Mouse (Mus musculus) forebrain, postnatal 0 days (tissue): ENCODE data around the gene Olfr545. TPM values are rescaled to one million over a fixed set of nuclear protein-coding genes. Genes with fewer than 3 reads are reported as not detected.

Experiments
- ATAC-seq: fragments of 200-750 bp; cut with Nextera tagmentation; 2 replicates; pipeline ENCODE4 v1.8.0; 2017; ENCODE audit warnings: mild to moderate bottlenecking, moderate library complexity
- DNase-seq: peaks from one replicate; pipeline ENCODE4 v3.0.0-alpha.2; 2015
- H3K27ac ChIP-seq: fragments of 300-500 bp; sonication (generic); 2 replicates; pipeline ENCODE4 v1.5.1; 2014; ENCODE audit warnings: low read depth, mild to moderate bottlenecking, antibody characterized with exemption, low read length, moderate library complexity, mixed read lengths
- H3K27me3 ChIP-seq: fragments of 300-500 bp; sonication (generic); 2 replicates; pipeline ENCODE4 v1.6.1; 2014; ENCODE audit warnings: mild to moderate bottlenecking, low read length, mixed read lengths; ENCODE audit not compliant: insufficient read depth
- H3K36me3 ChIP-seq: fragments of 300-500 bp; sonication (generic); 2 replicates; pipeline ENCODE4 v1.6.1; 2014; ENCODE audit warnings: mild to moderate bottlenecking, moderate library complexity; ENCODE audit not compliant: insufficient read depth
- H3K4me1 ChIP-seq: fragments of 300-500 bp; sonication (generic); 2 replicates; pipeline ENCODE4 v1.6.1; 2014; ENCODE audit warnings: antibody characterized with exemption; ENCODE audit not compliant: insufficient read depth
- H3K4me2 ChIP-seq: fragments of 300-500 bp; sonication (generic); 2 replicates; pipeline ENCODE4 v1.6.1; 2014; ENCODE audit warnings: low read depth, mild to moderate bottlenecking, moderate library complexity
- H3K4me3 ChIP-seq: fragments of 300-500 bp; sonication (generic); 2 replicates; pipeline ENCODE4 v1.5.1; 2014; ENCODE audit warnings: low read depth, low read length, mixed read lengths
- H3K9ac ChIP-seq: fragments of 300-500 bp; sonication (generic); 2 replicates; pipeline ENCODE4 v1.6.1; 2014; ENCODE audit warnings: mild to moderate bottlenecking
- H3K9me3 ChIP-seq: fragments of 300-500 bp; sonication (generic); 2 replicates; pipeline ENCODE4 v1.6.1; 2016; ENCODE audit warnings: low read length
- CTCF ChIP-seq: sonication (generic); IDR thresholded peaks from 2 replicates; pipeline ENCODE4 v1.5.1; 2016; ENCODE audit warnings: antibody characterized with exemption, control low read depth, low read depth
- WGBS: fragments of 180-500 bp; shearing (Covaris S2); extraction: QIAGEN DNeasy Blood & Tissue Kit; methylation state at CpG from one replicate; pipeline ENCODE4 v1.1.7; 2014; 5-methylcytosine and 5-hydroxymethylcytosine counted together
- polyA plus RNA-seq: library from polyadenylated mRNA; unstranded; fragments of >200 nt; fragmentation: Nextera tagmentation; extraction: Ambion mirVana; gene quantifications from 2 replicates; pipeline ENCODE4 v1.2.1, GENCODE M21; 2015
- total RNA-seq: library from RNA; depleted of rRNA; stranded (reverse); fragments of >200 nt; gene quantifications from 2 replicates; pipeline ENCODE4 v1.2.3, GENCODE M21; 2014; rRNA removed

Olfr545 gene
- total and polyA plus RNA-seq, 2 experiments from 2014 or later: 0.08 to 0.24 TPM

DNA sequence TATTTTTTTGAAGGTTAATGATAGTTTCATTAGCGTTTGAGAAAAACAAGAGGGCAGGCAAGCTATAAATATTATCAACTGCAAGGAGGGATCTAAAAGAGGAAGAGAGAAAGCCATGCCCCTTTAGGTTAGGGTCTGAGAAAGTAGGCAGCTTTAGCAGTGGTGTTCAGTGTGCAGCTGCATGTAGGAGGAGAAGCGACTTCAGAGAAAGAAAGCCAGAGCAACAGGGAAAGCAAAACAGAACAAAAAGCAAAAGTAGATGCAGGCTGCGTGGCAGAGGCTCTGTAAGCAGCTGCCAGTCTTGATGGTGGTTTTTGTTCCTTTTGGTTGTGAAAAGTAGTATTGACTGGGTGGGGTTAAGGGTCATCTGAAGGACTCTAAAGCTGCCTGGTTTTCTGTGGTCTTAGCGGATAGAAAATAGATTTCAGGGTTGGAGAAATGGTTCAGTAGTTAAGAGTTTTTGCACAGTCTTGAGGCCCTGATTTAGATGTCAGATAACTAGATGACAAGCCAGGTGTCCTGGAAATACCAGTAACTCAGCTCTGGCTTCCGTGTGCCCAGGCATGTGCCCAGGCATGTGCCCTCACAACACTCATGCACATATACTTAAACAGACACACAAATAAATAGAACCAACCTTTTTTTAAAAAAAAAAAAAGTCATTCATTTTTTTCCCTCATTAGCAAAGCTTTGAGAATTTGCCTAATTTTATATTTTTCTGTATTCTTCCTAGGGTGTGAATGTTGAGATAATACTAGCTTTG lies 40.6 kb downstream of the Olfr545 start:
- no peak overlapping the region for H3K4me3 ChIP-seq
- ATAC-seq (no peak), DNase-seq (no peak)
- H3K27me3 ChIP-seq: no peaks in the 10 kb centered on the region
- H3K4me2 ChIP-seq: no peak overlapping the region
- no peaks in the 10 kb centered on the region for H3K4me1 ChIP-seq
- H3K9ac ChIP-seq: no peak overlapping the region
- WGBS: 81% methylated on average over 5 of the region's 5 CpGs
- TF ChIP-seq CTCF: no peak
- no peaks in the 10 kb centered on the region for H3K9me3 ChIP-seq
- no peak overlapping the region for H3K27ac ChIP-seq
- H3K36me3 ChIP-seq: peaks cover 67% of the 10 kb centered on the region

DNA sequence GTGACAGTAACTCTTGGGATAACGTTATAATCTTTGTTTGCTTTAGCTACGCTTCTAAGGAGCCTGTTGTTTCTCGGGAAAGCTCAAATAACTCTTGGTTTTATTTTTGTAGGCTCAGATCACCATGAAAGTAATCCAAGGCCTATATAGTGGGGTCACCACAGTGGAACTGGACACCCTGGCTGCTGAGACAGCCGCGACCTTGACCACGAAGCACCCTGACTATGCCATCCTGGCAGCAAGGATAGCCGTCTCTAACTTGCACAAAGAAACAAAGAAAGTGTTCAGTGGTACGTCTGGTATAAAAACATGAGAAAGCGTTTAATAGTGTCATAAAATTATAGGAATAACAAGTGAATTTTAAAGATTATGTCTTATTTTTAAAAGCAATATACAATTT lies 52.9 kb downstream of the Olfr545 start:
- DNase-seq: no peak
- no peak for TF ChIP-seq CTCF
- Histone ChIP-seq H3K4me2 (no peak overlapping the region), H3K9me3 (no peaks in the 10 kb centered on the region), H3K27me3 (no peaks in the 10 kb centered on the region), H3K4me3 (no peak overlapping the region), H3K27ac (no peak overlapping the region), H3K9ac (no peak overlapping the region), H3K4me1 (no peaks in the 10 kb centered on the region), H3K36me3 (peaks cover 27% of the 10 kb centered on the region)
- WGBS: 96% methylated on average over 9 of the region's 9 CpGs
- no peak for ATAC-seq

DNA sequence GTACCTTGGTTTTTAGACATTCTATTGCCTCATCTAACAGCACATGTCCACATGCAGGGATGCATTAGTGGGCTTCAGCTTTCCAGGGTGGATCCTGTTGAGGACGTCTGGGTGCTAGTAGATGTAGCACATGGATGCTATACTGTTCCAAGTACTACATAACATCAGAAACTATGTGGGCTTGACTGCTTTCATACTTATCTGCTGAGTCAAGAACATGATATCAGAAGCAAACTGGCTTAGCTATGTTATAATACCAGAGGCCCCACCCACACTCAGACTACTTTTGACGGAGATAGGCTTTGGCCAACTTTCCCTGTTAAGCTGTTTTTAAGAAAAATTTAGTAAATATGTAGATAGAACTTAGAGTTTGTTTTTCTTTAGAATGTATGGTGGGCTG lies 55.1 kb downstream of the Olfr545 start:
- Histone ChIP-seq H3K27ac (no peak overlapping the region), H3K4me1 (no peaks in the 10 kb centered on the region), H3K9me3 (no peaks in the 10 kb centered on the region), H3K27me3 (no peaks in the 10 kb centered on the region), H3K4me2 (no peak overlapping the region), H3K4me3 (no peak overlapping the region), H3K9ac (no peak overlapping the region), H3K36me3 (peaks cover 23% of the 10 kb centered on the region)
- DNase-seq: no peak
- TF ChIP-seq CTCF: no peak
- WGBS: 84% methylated on average over 2 of the region's 2 CpGs
- ATAC-seq: no peak

DNA sequence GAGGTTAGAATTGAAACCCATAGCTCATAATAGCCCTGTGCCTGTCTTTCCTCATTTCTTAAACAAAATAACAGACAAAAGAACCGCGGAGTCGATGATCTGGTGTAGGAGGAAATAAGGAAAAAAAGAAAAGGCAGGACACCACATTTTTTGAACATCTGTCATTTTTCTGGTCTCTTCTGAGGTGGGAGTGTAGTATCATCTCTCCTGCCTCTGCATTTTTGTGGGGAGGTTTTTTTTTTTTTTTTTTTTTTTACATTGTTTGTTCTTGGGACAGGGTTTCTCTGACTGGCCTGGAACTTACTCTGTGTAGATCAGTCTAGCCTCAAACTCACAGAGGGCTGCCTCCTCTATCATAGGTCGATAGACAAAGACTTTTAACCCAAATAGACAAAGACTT lies 56.9 kb downstream of the Olfr545 start:
- no peak for TF ChIP-seq CTCF
- no peak for ATAC-seq
- Histone ChIP-seq H3K4me2 (peak overlapping the region; percentile 82), H3K4me3 (peak overlapping the region; percentile 60), H3K27ac (no peak overlapping the region), H3K27me3 (no peaks in the 10 kb centered on the region), H3K9me3 (no peaks in the 10 kb centered on the region), H3K36me3 (peaks cover 14% of the 10 kb centered on the region), H3K9ac (peak overlapping the region; percentile 53), H3K4me1 (no peaks in the 10 kb centered on the region)
- no peak for DNase-seq
- under 1% methylated on average over 4 of the region's 4 CpGs for WGBS

DNA sequence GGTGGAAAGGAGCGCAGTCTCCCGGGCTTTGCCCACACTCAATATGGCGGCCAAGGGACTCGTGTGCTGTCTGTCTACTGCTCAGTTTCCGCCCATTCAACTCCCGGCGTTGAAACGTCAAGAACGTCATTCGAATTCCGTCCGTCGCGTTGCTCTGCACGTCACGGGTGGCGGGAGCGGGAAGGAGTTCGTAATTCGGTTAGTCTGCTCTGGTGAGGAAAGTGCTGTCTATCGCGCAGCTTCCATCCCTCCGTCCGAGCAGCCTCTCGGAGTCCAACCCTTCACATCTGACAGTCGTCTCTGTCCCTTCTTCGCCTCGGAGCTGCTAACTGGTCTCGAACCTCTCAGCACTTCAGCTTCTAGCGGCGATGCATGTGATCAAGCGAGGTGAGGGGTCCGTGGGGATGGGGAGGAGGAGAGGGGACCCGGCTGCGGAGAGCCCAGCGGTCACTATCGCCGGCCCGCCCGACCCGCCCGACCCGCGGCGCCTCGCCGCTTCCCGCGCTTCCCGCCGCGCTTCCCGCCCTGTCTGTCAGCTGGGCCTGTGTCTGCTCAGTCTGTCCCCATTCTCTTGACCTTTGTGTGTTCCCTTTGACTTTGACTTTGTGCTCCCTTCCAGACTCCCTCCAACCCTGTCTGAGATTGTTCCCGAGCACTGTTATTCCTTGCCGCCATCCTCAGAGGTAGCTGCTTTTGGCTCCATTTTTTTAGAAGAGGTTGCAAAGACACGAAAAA lies 57.5 kb downstream of the Olfr545 start, which contains the start of gene Rrm1:
Rrm1 (plus strand) TSS at position 39 of the 735 bp plus-strand sequence.
- peak within 1 kb of the TSS; percentile 60 for H3K4me3 ChIP-seq
- H3K9ac ChIP-seq: peak within 1 kb of the TSS; percentile 53
- H3K36me3 ChIP-seq: peaks cover 11% of the 10 kb centered on the region; the same call in 1 of the 2 replicates
- under 1% methylated on average over 55 of the region's 56 CpGs for WGBS
- peak within 1 kb of the TSS; percentile 82 for H3K4me2 ChIP-seq
- DNase-seq (peak; percentile 98), ATAC-seq (peak; percentile 100)
- TF ChIP-seq CTCF: no peak
- H3K4me1 ChIP-seq: no peaks in the 10 kb centered on the region
- no peaks in the 10 kb centered on the region for H3K27me3 ChIP-seq
- H3K27ac ChIP-seq: peak within 1 kb of the TSS; percentile 70
- no peaks in the 10 kb centered on the region for H3K9me3 ChIP-seq

Other genes with a start within 250 kb of the Olfr545 start
- gene Rhog, start 243.5 kb downstream of the Olfr545 start, total RNA-seq: 5.7 and 7.0 TPM in 2 replicates
- 14.4 and 15.5 TPM in 2 replicates for gene Rhog, start 243.5 kb downstream of the Olfr545 start, polyA plus RNA-seq
- 21.2 and 30.5 TPM in 2 replicates for gene Stim1, start 231.8 kb downstream of the Olfr545 start, total RNA-seq
- gene Stim1, start 231.8 kb downstream of the Olfr545 start, polyA plus RNA-seq: 12.1 and 15.5 TPM in 2 replicates
- gene Rrm1, start 57.9 kb downstream of the Olfr545 start, total RNA-seq: 31.9 and 40.0 TPM in 2 replicates
- 25.6 and 30.9 TPM in 2 replicates for gene Rrm1, start 57.9 kb downstream of the Olfr545 start, polyA plus RNA-seq
- gene Olfr543, start 17.9 kb downstream of the Olfr545 start, total RNA-seq: not detected in 2 replicates
- 0.23 and 0.25 TPM in 2 replicates for gene Olfr543, start 17.9 kb downstream of the Olfr545 start, polyA plus RNA-seq
- gene Olfr544, start 11.3 kb downstream of the Olfr545 start, total RNA-seq: not detected in 2 replicates
- 0.04 and 0.05 TPM in 2 replicates for gene Olfr544, start 11.3 kb downstream of the Olfr545 start, polyA plus RNA-seq
- gene Olfr547, start 35.2 kb upstream of the Olfr545 start, total RNA-seq: not detected in 2 replicates
- gene Olfr547, start 35.2 kb upstream of the Olfr545 start, polyA plus RNA-seq: not detected in 2 replicates
- gene Olfr548-ps1, start 41.3 kb upstream of the Olfr545 start, total RNA-seq: not detected in 2 replicates
- not detected in 2 replicates for gene Olfr548-ps1, start 41.3 kb upstream of the Olfr545 start, polyA plus RNA-seq
- gene Olfr549, start 50.3 kb upstream of the Olfr545 start, total RNA-seq: not detected in 2 replicates
- gene Olfr549, start 50.3 kb upstream of the Olfr545 start, polyA plus RNA-seq: not detected in 2 replicates
- gene Trim21, start 65.9 kb upstream of the Olfr545 start, total RNA-seq: 1.5 and 3.5 TPM in 2 replicates
- gene Trim21, start 65.9 kb upstream of the Olfr545 start, polyA plus RNA-seq: 0.30 and 0.38 TPM in 2 replicates
- not detected in 2 replicates for gene Olfr550, start 71.9 kb upstream of the Olfr545 start, total RNA-seq
- gene Olfr550, start 71.9 kb upstream of the Olfr545 start, polyA plus RNA-seq: not detected in 2 replicates
- not detected in 2 replicates for gene Olfr551, start 92.3 kb upstream of the Olfr545 start, total RNA-seq
- gene Olfr551, start 92.3 kb upstream of the Olfr545 start, polyA plus RNA-seq: not detected in 2 replicates
- not detected in 2 replicates for gene Olfr552, start 98.2 kb upstream of the Olfr545 start, total RNA-seq
- gene Olfr552, start 98.2 kb upstream of the Olfr545 start, polyA plus RNA-seq: not detected in 2 replicates
- not detected in 2 replicates for gene Olfr553, start 118.6 kb upstream of the Olfr545 start, total RNA-seq
- gene Olfr553, start 118.6 kb upstream of the Olfr545 start, polyA plus RNA-seq: not detected in 2 replicates
- not detected in 2 replicates for gene Olfr554, start 138.9 kb upstream of the Olfr545 start, total RNA-seq
- not detected in 2 replicates for gene Olfr554, start 138.9 kb upstream of the Olfr545 start, polyA plus RNA-seq
- gene Olfr555, start 159.2 kb upstream of the Olfr545 start, total RNA-seq: not detected in 2 replicates
- gene Olfr555, start 159.2 kb upstream of the Olfr545 start, polyA plus RNA-seq: not detected in 2 replicates
- gene Olfr556, start 165.3 kb upstream of the Olfr545 start, total RNA-seq: not detected in 2 replicates
- gene Olfr556, start 165.3 kb upstream of the Olfr545 start, polyA plus RNA-seq: not detected in 2 replicates
- 4.2 and 6.8 TPM in 2 replicates for gene Trim68, start 187.8 kb upstream of the Olfr545 start, total RNA-seq
- 2.2 and 4.0 TPM in 2 replicates for gene Trim68, start 187.8 kb upstream of the Olfr545 start, polyA plus RNA-seq
- not detected in 2 replicates for gene Olfr557, start 196.3 kb upstream of the Olfr545 start, total RNA-seq
- not detected in 2 replicates for gene Olfr557, start 196.3 kb upstream of the Olfr545 start, polyA plus RNA-seq
- not detected in 2 replicates for gene Olfr558, start 202.6 kb upstream of the Olfr545 start, total RNA-seq
- gene Olfr558, start 202.6 kb upstream of the Olfr545 start, polyA plus RNA-seq: 0.04 TPM in 1 of 2 replicates, not detected in the other
- not detected in 2 replicates for gene Olfr33, start 219.5 kb upstream of the Olfr545 start, total RNA-seq
- gene Olfr33, start 219.5 kb upstream of the Olfr545 start, polyA plus RNA-seq: not detected in 2 replicates
- not detected in 2 replicates for gene Olfr559, start 227.9 kb upstream of the Olfr545 start, total RNA-seq
- not detected in 2 replicates for gene Olfr559, start 227.9 kb upstream of the Olfr545 start, polyA plus RNA-seq